Mouse (Mus musculus) B cell, adult 62 days (primary cell): Measurements from ENCODE around the gene Cdc14b. TPM values are rescaled to one million over a fixed set of nuclear protein-coding genes. Genes with fewer than 3 reads are reported as not detected.

Experiments
- total RNA-seq: library from RNA; stranded (reverse); gene quantifications from 4 replicates; pipeline ENCODE4 v1.2.4, GENCODE M21; 2023

Gene Cdc14b
- total RNA-seq: 4.1 to 5.9 TPM (median 4.7 TPM) in 4 replicates

GRCm38 (mm10) chr13:64274879-64275753 is at the start of gene Cdc14b:
Gene Cdc14b, minus strand, starts transcription at chr13:64275290.

GRCm38 (mm10) chr13:64312024-64312915 is 37.2 kb upstream of the Cdc14b start, which contains the start of gene Aaed1:
Gene Aaed1, minus strand, starts transcription at chr13:64312710.

GRCm38 (mm10) chr13:64161548-64161915 is 113.6 kb downstream of the Cdc14b start, which contains the start of gene Habp4:
Gene Habp4, plus strand, starts transcription at chr13:64161824.

GRCm38 (mm10) chr13:64153083-64153682 is 121.9 kb downstream of the Cdc14b start, which contains the start of gene Zfp367:
Gene Zfp367, minus strand, starts transcription at chr13:64153202.

Other genes with a start within 250 kb of the Cdc14b start
- gene Hsd17b3, start 186.1 kb downstream of the Cdc14b start, total RNA-seq: not detected in 4 replicates
- 13.9 to 18.4 TPM (median 17.1 TPM) in 4 replicates for gene Slc35d2, start 145.9 kb downstream of the Cdc14b start, total RNA-seq
- 15.7 to 22.9 TPM (median 19.4 TPM) in 4 replicates for gene Zfp367, start 122.1 kb downstream of the Cdc14b start, total RNA-seq
- 8.7 to 14.4 TPM (median 12.5 TPM) in 4 replicates for gene Habp4, start 113.5 kb downstream of the Cdc14b start, total RNA-seq
- 32.9 to 40.5 TPM (median 35.4 TPM) in 4 replicates for gene Aaed1, start 37.4 kb upstream of the Cdc14b start, total RNA-seq
- 19.5 to 28.5 TPM (median 21.1 TPM) in 4 replicates for gene Ctsl, start 95.6 kb upstream of the Cdc14b start, total RNA-seq
- gene Cdk20, start 157.0 kb upstream of the Cdc14b start, total RNA-seq: 1.8 to 4.4 TPM (median 2.7 TPM) in 4 replicates
- gene Fam240b, start 222.5 kb upstream of the Cdc14b start, total RNA-seq: not detected in 4 replicates